Mouse (Mus musculus) midbrain, embryonic 12.5 days (tissue): ENCODE measurements at regions not wholly inside any gene's neighbourhood (a gene's known extent, or its start where the extent isn't known, plus 50 kb on each side); places are given as distances from the start of the nearest gene placed in this dataset.
"Not testable (repeated sequence)": the region's sequence is repeated elsewhere in the genome, so short reads cannot be mapped to it uniquely, and the experiment has no call there.

Experiments used
- ATAC-seq: fragments of 200-750 bp; cut with Nextera tagmentation; 2 replicates; pipeline ENCODE4 v1.8.0; 2017; ENCODE audit warnings: low read depth, moderate TSS enrichment, moderate library complexity; ENCODE audit not compliant: low FRiP score
- H3K27ac ChIP-seq: fragments of 300-500 bp; sonication (generic); replicated peaks from 2 replicates; pipeline ENCODE4 v1.5.1; 2016; ENCODE audit warnings: mild to moderate bottlenecking
- H3K27me3 ChIP-seq: fragments of 300-500 bp; sonication (generic); 2 replicates; pipeline ENCODE4 v1.6.1; 2016; ENCODE audit warnings: mild to moderate bottlenecking
- H3K36me3 ChIP-seq: fragments of 300-500 bp; sonication (generic); 2 replicates; pipeline ENCODE4 v1.6.1; 2016
- H3K4me1 ChIP-seq: fragments of 300-500 bp; sonication (generic); 2 replicates; pipeline ENCODE4 v1.6.1; 2016
- H3K4me2 ChIP-seq: fragments of 300-500 bp; sonication (generic); replicated peaks from 2 replicates; pipeline ENCODE4 v1.6.1; 2016; ENCODE audit warnings: mild to moderate bottlenecking, moderate library complexity
- H3K4me3 ChIP-seq: fragments of 300-500 bp; sonication (generic); 2 replicates; pipeline ENCODE4 v1.5.1; 2016; ENCODE audit warnings: mild to moderate bottlenecking
- H3K9ac ChIP-seq: fragments of 300-500 bp; sonication (generic); replicated peaks from 2 replicates; pipeline ENCODE4 v1.6.1; 2016; ENCODE audit warnings: mild to moderate bottlenecking, moderate library complexity
- H3K9me3 ChIP-seq: fragments of 300-500 bp; sonication (generic); 2 replicates; pipeline ENCODE4 v1.6.1; 2016; ENCODE audit warnings: mild to moderate bottlenecking
- WGBS: fragments of 180-500 bp; shearing (Covaris S2); methylation state at CpG from one replicate; pipeline ENCODE4 v1.1.7; 2016; 5-methylcytosine and 5-hydroxymethylcytosine counted together

DNA sequence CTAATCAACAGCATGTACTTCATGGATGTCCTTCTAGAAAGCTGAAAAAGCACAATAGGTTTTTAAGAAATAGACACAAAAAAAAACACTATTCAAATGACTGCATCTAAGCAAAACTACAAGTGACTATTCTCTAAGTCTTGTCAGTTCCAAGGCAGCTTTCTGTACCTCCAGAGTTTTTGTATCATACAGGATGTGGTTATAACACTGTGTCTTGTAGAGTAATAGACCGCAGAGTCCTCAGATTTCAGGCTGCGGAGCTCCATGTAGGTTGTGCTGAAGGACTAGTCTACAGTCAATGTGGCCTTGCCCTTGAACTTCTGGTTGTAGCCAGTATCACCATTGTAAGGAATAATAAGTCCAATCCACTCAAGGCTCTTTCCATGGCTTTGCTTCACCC lies 1137.7 kb upstream of the Zfp386 start:
- H3K9ac ChIP-seq, ATAC-seq, H3K27ac ChIP-seq, H3K36me3 ChIP-seq, H3K27me3 ChIP-seq, H3K4me2 ChIP-seq, H3K4me3 ChIP-seq, H3K4me1 ChIP-seq: not testable (repeated sequence)
- peaks cover 38% of the 10 kb centered on the region for H3K9me3 ChIP-seq
- WGBS: 85% methylated on average over 2 of the region's 2 CpGs

DNA sequence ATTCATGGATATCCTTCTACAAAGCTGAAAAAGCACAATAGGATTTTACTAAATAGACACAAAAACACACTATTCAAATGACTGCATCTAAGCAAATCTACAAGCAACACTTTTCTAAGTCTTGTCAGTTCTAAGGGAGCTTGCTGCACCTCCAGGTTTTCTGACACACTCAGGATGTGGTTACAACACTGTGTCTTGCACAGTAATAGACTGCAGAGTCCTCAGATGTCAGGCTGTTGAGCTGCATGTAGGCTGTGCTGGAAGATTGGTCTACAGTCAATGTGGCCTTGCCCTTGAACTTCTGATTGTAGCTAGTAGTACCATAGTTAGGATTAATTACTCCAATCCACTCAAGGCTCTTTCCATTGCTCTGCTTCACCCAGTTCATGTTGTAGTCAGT lies 1133.1 kb upstream of the Zfp386 start:
- H3K36me3 ChIP-seq, H3K9ac ChIP-seq, H3K4me2 ChIP-seq, H3K27ac ChIP-seq, H3K27me3 ChIP-seq, ATAC-seq, H3K4me3 ChIP-seq, H3K4me1 ChIP-seq: not testable (repeated sequence)
- peaks cover 32% of the 10 kb centered on the region for H3K9me3 ChIP-seq

- no peak for ATAC-seq
- WGBS: 68% methylated on average over 3 of the region's 3 CpGs
- peaks cover 43% of the 10 kb centered on the region; the same call in 1 of the 2 replicates for H3K9me3 ChIP-seq
Measured at GRCm38 (mm10) chr12:114927691-114928090, 1119.8 kb upstream of the Zfp386 start.

DNA sequence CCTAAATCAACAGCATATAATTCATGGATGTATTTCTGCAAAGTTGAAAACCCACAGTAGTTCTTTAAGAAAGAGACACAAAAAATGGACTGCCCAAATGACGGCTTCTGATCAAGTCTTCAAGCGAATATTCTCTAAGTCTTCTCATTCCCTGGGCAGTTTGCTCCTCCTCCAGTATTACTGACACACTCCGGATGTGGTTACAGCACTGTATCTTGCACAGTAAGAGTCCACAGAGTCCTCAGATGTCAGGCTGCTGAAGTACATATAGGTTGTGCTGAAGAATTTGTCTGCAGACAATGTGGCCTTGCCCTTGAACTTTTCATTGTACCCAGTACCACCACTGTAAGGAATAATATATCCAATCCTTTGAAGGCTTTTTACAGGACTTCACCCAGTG lies 1115.4 kb upstream of the Zfp386 start:
- H3K27ac ChIP-seq: no peak overlapping the region
- H3K4me1 ChIP-seq: no peaks in the 10 kb centered on the region
- no peak overlapping the region for H3K9ac ChIP-seq
- no peaks in the 10 kb centered on the region for H3K27me3 ChIP-seq
- no peak for ATAC-seq
- H3K4me3 ChIP-seq: no peak overlapping the region
- peaks cover 32% of the 10 kb centered on the region; the same call in 1 of the 2 replicates for H3K9me3 ChIP-seq
- no peak overlapping the region for H3K4me2 ChIP-seq
- no peaks in the 10 kb centered on the region for H3K36me3 ChIP-seq
- WGBS: 81% methylated on average over 3 of the region's 3 CpGs

More at GRCm38 (mm10) chr12:114927691-114928090, 1119.8 kb upstream of the Zfp386 start:
- Histone ChIP-seq H3K4me3 (no peak overlapping the region), H3K36me3 (no peaks in the 10 kb centered on the region), H3K27ac (no peak overlapping the region), H3K9ac (no peak overlapping the region), H3K4me1 (no peaks in the 10 kb centered on the region), H3K4me2 (no peak overlapping the region), H3K27me3 (no peaks in the 10 kb centered on the region)

GRCm38 (mm10) chr12:114932669-114933068 lies 1114.9 kb upstream of the Zfp386 start:
- no peaks in the 10 kb centered on the region for H3K36me3 ChIP-seq
- H3K27me3 ChIP-seq: no peaks in the 10 kb centered on the region
- no peak for ATAC-seq
- 80% methylated on average over 2 of the region's 2 CpGs for WGBS
- no peaks in the 10 kb centered on the region for H3K4me1 ChIP-seq
- H3K9ac ChIP-seq: no peak overlapping the region
- peaks cover 27% of the 10 kb centered on the region; the same call in 1 of the 2 replicates for H3K9me3 ChIP-seq
- no peak overlapping the region for H3K4me2 ChIP-seq
- no peak overlapping the region for H3K27ac ChIP-seq
- no peak overlapping the region for H3K4me3 ChIP-seq

DNA sequence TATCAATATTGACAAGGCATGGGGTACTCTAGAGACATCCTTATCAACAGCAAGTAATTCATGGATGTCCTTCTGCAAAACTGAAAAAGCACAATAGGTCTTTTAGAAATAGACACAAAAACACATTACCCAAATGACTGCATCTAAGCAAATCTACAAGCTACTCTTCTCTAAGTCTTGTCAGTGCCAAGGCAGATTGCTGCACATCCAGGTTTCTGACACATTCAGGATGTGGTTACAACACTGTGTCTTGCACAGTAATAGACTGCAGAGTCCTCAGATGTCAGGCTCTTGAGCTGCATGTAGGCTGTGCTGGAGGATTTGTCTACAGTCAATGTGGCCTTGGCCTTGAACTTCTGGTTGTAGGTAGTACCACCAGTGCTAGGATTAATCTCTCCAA lies 1110.7 kb upstream of the Zfp386 start:
- not testable (repeated sequence) for H3K27me3 ChIP-seq, H3K36me3 ChIP-seq, H3K4me3 ChIP-seq, ATAC-seq, H3K4me1 ChIP-seq, H3K4me2 ChIP-seq, H3K9ac ChIP-seq, H3K27ac ChIP-seq
- peaks cover 28% of the 10 kb centered on the region for H3K9me3 ChIP-seq

GRCm38 (mm10) chr12:114939576-114939975 lies 1107.9 kb upstream of the Zfp386 start:
- Histone ChIP-seq H3K9me3 (peaks cover 28% of the 10 kb centered on the region), H3K27ac (no peak overlapping the region), H3K36me3 (no peaks in the 10 kb centered on the region), H3K4me1 (no peaks in the 10 kb centered on the region), H3K27me3 (no peaks in the 10 kb centered on the region), H3K4me3 (no peak overlapping the region), H3K4me2 (no peak overlapping the region), H3K9ac (no peak overlapping the region)
- no peak for ATAC-seq

GRCm38 (mm10) chr12:114962105-114962504 lies 1085.4 kb upstream of the Zfp386 start:
- Histone ChIP-seq H3K4me3 (no peak overlapping the region), H3K9ac (no peak overlapping the region), H3K9me3 (peaks cover 22% of the 10 kb centered on the region), H3K27ac (no peak overlapping the region), H3K4me2 (no peak overlapping the region), H3K36me3 (no peaks in the 10 kb centered on the region), H3K27me3 (no peaks in the 10 kb centered on the region), H3K4me1 (no peaks in the 10 kb centered on the region)
- 74% methylated on average over 1 of the region's 1 CpGs for WGBS
- ATAC-seq: no peak

- H3K27ac ChIP-seq, H3K27me3 ChIP-seq: not testable (repeated sequence)
Measured at GRCm38 (mm10) chr12:114964251-114964650, 1083.3 kb upstream of the Zfp386 start.

GRCm38 (mm10) chr12:114981476-114982136 lies 1065.9 kb upstream of the Zfp386 start:
- WGBS: 75% methylated on average over 5 of the region's 5 CpGs
- H3K4me1 ChIP-seq: no peaks in the 10 kb centered on the region

More at GRCm38 (mm10) chr12:114964251-114964650, 1083.3 kb upstream of the Zfp386 start:
- not testable (repeated sequence) for H3K4me2 ChIP-seq, H3K36me3 ChIP-seq, H3K9ac ChIP-seq, H3K4me1 ChIP-seq, ATAC-seq, H3K4me3 ChIP-seq
- peaks cover 27% of the 10 kb centered on the region for H3K9me3 ChIP-seq
- 93% methylated on average over 1 of the region's 1 CpGs for WGBS

DNA sequence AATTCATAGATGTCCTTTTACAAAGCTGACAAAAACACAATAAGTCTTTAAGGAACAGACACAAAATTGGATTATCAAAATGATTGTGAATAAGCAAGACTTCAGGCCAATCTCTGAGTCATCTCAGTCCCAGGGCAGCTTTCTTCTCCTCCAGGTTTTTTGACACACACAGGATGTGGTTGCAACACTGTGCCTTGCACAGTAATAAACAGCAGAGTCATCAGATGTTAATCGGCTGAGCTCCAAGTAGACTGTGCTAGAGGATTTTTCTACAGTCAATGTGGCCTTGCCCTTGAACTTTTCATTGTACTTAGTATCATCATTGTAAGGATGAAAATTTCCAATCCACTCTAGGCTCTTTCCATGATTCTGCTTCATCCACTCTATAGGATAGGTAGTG lies 1056.6 kb upstream of the Zfp386 start:
- Histone ChIP-seq H3K9me3 (peaks cover 34% of the 10 kb centered on the region), H3K27me3 (no peaks in the 10 kb centered on the region), H3K9ac (no peak overlapping the region), H3K4me1 (no peaks in the 10 kb centered on the region), H3K36me3 (no peaks in the 10 kb centered on the region), H3K4me2 (no peak overlapping the region), H3K4me3 (no peak overlapping the region), H3K27ac (no peak overlapping the region)
- 86% methylated on average over 1 of the region's 1 CpGs for WGBS
- ATAC-seq: no peak

More at GRCm38 (mm10) chr12:114981476-114982136, 1065.9 kb upstream of the Zfp386 start:
- Histone ChIP-seq H3K27me3 (no peaks in the 10 kb centered on the region), H3K4me2 (no peak overlapping the region), H3K4me3 (no peak overlapping the region), H3K36me3 (no peaks in the 10 kb centered on the region), H3K9me3 (peaks cover 14% of the 10 kb centered on the region; the same call in 1 of the 2 replicates), H3K27ac (no peak overlapping the region), H3K9ac (no peak overlapping the region)
- ATAC-seq: no peak

GRCm38 (mm10) chr12:114996817-114997216 lies 1050.7 kb upstream of the Zfp386 start:
- Histone ChIP-seq H3K27me3 (no peaks in the 10 kb centered on the region), H3K4me3 (no peak overlapping the region), H3K9ac (no peak overlapping the region), H3K27ac (no peak overlapping the region), H3K4me1 (no peaks in the 10 kb centered on the region), H3K4me2 (no peak overlapping the region), H3K9me3 (peaks cover 24% of the 10 kb centered on the region), H3K36me3 (no peaks in the 10 kb centered on the region)
- ATAC-seq: no peak

DNA sequence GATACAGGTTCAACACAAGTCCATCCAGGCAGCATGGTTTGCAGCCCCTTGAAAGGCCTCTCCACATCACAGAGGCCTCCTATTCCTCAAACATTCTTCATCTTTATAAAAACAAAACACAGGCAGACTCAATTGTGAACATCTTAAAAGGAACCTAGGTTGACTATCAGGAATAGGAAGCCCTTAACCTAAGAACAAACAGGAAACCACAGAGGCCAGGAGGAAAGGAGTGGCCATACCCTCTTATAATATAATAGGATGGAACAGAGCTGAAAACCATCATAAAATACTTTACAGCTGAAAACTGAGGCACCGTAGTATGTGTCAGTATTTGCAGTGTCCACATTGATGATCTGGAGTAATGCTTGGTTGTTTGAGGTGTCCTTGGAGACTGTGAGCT lies 1044.4 kb upstream of the Zfp386 start:
- H3K36me3 ChIP-seq: no peaks in the 10 kb centered on the region
- no peak overlapping the region for H3K4me2 ChIP-seq
- H3K9me3 ChIP-seq: peaks cover 18% of the 10 kb centered on the region
- no peak overlapping the region for H3K4me3 ChIP-seq
- no peak for ATAC-seq
- H3K4me1 ChIP-seq: no peaks in the 10 kb centered on the region
- WGBS: 82% methylated on average over 1 of the region's 1 CpGs
- H3K27me3 ChIP-seq: no peaks in the 10 kb centered on the region
- no peak overlapping the region for H3K27ac ChIP-seq
- no peak overlapping the region for H3K9ac ChIP-seq
